Mouse (Mus musculus) neural tube, embryonic 12.5 days (tissue): ENCODE measurements at regions not wholly inside any gene's neighbourhood (a gene's known extent, or its start where the extent isn't known, plus 50 kb on each side); places are given as distances from the start of the nearest gene placed in this dataset.
A peak's percentile ranks its signal among the peaks of the same experiment; 100 is the strongest.

ENCODE experiments used
- ATAC-seq: fragments of 200-750 bp; cut with Nextera tagmentation; 2 replicates; pipeline ENCODE4 v1.8.0; 2017; ENCODE audit warnings: low read depth, mild to moderate bottlenecking, moderate TSS enrichment, moderate library complexity; ENCODE audit not compliant: low FRiP score
- H3K27ac ChIP-seq: fragments of 300-500 bp; sonication (generic); 2 replicates; pipeline ENCODE4 v1.5.1; 2016
- H3K27me3 ChIP-seq: fragments of 300-500 bp; sonication (generic); replicated peaks from 2 replicates; pipeline ENCODE4 v1.6.1; 2016; ENCODE audit warnings: mild to moderate bottlenecking
- H3K36me3 ChIP-seq: fragments of 300-500 bp; sonication (generic); 2 replicates; pipeline ENCODE4 v1.6.1; 2016; ENCODE audit warnings: mild to moderate bottlenecking
- H3K4me1 ChIP-seq: fragments of 300-500 bp; sonication (generic); 2 replicates; pipeline ENCODE4 v1.6.1; 2016
- H3K4me2 ChIP-seq: fragments of 300-500 bp; sonication (generic); replicated peaks from 2 replicates; pipeline ENCODE4 v1.6.1; 2016; ENCODE audit warnings: mild to moderate bottlenecking
- H3K4me3 ChIP-seq: fragments of 300-500 bp; sonication (generic); 2 replicates; pipeline ENCODE4 v1.5.1; 2016
- H3K9ac ChIP-seq: fragments of 300-500 bp; sonication (generic); 2 replicates; pipeline ENCODE4 v1.6.1; 2016; ENCODE audit warnings: mild to moderate bottlenecking
- H3K9me3 ChIP-seq: fragments of 300-500 bp; sonication (generic); 2 replicates; pipeline ENCODE4 v1.6.1; 2016; ENCODE audit warnings: mild to moderate bottlenecking
- WGBS: fragments of 180-500 bp; shearing (Covaris S2); methylation state at CpG from one replicate; pipeline ENCODE4 v1.1.7; 2016; 5-methylcytosine and 5-hydroxymethylcytosine counted together

DNA sequence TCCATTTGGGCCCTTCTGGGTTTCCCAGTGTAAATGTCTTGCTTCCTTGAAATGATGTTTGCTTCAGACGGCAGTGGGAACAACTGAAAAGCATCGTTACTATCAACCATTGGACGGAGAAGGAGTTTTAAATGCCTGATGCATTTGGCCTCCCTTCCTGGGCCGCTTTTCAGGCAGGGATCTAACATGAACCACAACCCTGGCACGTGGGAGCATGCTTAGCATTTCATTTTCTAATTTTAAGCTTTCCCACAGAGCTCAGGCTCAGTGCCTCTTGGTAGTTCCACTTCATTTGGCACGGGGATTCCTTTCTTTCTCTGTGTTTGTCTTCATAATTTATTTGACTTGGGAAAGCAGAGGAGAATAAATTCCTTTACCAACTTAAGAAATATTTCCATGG lies 406.6 kb upstream of the Nbea start:
- no peak for ATAC-seq
- Histone ChIP-seq H3K36me3 (no peaks in the 10 kb centered on the region), H3K9ac (no peak overlapping the region), H3K4me2 (no peak overlapping the region), H3K9me3 (no peaks in the 10 kb centered on the region), H3K4me1 (no peaks in the 10 kb centered on the region), H3K27ac (no peak overlapping the region), H3K27me3 (no peaks in the 10 kb centered on the region), H3K4me3 (no peak overlapping the region)
- WGBS: 78% methylated on average over 6 of the region's 6 CpGs

DNA sequence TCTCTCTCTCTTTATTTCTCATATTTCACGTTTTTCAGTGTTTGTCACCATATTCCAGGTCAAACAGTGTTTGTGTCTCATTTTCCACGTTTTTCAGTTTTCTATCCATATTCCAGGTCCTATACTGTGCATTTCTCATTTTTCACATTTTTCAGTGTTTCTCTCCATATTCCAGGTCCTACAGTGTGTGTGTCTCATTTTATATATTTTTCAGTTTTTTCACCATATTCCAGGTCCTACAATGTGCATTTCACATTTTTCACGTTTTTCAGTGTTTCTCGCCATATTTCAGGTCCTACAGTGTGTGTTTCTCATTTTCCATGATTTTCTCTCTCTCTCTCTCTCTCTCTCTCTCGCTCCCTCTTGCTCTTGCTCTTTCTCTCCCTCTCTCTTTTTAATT lies 391.9 kb upstream of the Nbea start:
- no peaks in the 10 kb centered on the region for H3K4me1 ChIP-seq
- H3K9ac ChIP-seq: no peak overlapping the region
- no peak overlapping the region for H3K27ac ChIP-seq
- H3K36me3 ChIP-seq: no peaks in the 10 kb centered on the region
- H3K27me3 ChIP-seq: no peaks in the 10 kb centered on the region
- H3K4me2 ChIP-seq: no peak overlapping the region
- no peaks in the 10 kb centered on the region for H3K9me3 ChIP-seq
- ATAC-seq: no peak
- 57% methylated on average over 5 of the region's 5 CpGs for WGBS
- no peak overlapping the region for H3K4me3 ChIP-seq

GRCm38 (mm10) chr3:56536178-56536577 lies 352.7 kb upstream of the Nbea start:
- no peak overlapping the region for H3K4me3 ChIP-seq
- ATAC-seq: no peak
- H3K9ac ChIP-seq: no peak overlapping the region
- H3K9me3 ChIP-seq: no peaks in the 10 kb centered on the region
- H3K4me1 ChIP-seq: no peaks in the 10 kb centered on the region
- no peak overlapping the region for H3K4me2 ChIP-seq
- H3K27me3 ChIP-seq: no peaks in the 10 kb centered on the region
- WGBS: 89% methylated on average over 2 of the region's 2 CpGs
- no peak overlapping the region for H3K27ac ChIP-seq
- no peaks in the 10 kb centered on the region for H3K36me3 ChIP-seq

DNA sequence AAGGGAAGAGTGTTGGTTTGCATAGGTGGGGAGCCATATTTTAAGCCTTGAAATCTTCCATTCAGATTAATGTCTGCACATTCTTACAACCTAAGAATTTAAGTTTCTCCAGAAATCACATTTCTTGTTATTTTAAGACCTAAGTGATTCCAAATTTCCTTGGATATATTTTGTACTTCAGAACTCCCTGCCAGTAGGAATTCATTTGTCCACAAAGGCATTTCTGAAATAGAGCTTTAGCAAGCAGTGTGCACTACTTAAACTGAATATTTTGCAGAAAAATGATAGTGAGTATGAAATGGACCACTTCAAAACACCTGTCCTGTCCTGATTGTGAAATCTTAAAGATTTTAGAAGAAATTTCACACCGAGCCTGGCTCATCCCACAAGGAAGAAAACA lies 320.9 kb upstream of the Nbea start:
- no peak overlapping the region for H3K4me2 ChIP-seq
- H3K4me1 ChIP-seq: no peaks in the 10 kb centered on the region
- no peak overlapping the region for H3K9ac ChIP-seq
- ATAC-seq: no peak
- H3K27ac ChIP-seq: no peak overlapping the region
- H3K36me3 ChIP-seq: no peaks in the 10 kb centered on the region
- H3K27me3 ChIP-seq: no peaks in the 10 kb centered on the region
- no peak overlapping the region for H3K4me3 ChIP-seq
- 90% methylated on average over 1 of the region's 1 CpGs for WGBS
- H3K9me3 ChIP-seq: no peaks in the 10 kb centered on the region

DNA sequence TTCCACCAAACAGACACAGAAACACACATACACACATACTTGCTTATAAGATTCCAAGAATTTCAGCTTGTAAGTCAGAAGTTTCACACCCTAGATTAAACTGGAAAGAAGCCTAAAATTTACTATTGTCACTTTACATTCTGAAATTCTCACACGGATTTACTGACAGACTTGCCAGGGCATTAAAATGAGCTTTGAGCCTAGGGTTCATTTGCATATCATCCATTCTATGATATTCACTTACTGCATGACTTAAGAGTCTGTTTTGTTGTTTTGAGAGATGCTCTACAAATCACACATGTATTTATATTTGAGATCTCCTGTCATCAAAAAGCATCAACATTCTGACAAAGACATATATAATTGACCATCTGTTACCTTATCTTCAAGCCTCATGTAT lies 315.8 kb upstream of the Nbea start:
- WGBS: 63% methylated on average over 1 of the region's 1 CpGs

GRCm38 (mm10) chr3:56493937-56494336 lies 310.4 kb upstream of the Nbea start:
- WGBS: 22% methylated on average over 1 of the region's 1 CpGs
- no peak overlapping the region for H3K9ac ChIP-seq
- no peak overlapping the region for H3K4me3 ChIP-seq
- peak; percentile 82 for ATAC-seq
- no peaks in the 10 kb centered on the region for H3K9me3 ChIP-seq
- no peaks in the 10 kb centered on the region for H3K4me1 ChIP-seq
- no peak overlapping the region for H3K27ac ChIP-seq
- H3K4me2 ChIP-seq: no peak overlapping the region
- H3K27me3 ChIP-seq: no peaks in the 10 kb centered on the region
- H3K36me3 ChIP-seq: no peaks in the 10 kb centered on the region

More for the DNA sequence above, 315.8 kb upstream of the Nbea start:
- Histone ChIP-seq H3K9me3 (no peaks in the 10 kb centered on the region), H3K27me3 (no peaks in the 10 kb centered on the region), H3K27ac (no peak overlapping the region), H3K4me2 (no peak overlapping the region), H3K36me3 (no peaks in the 10 kb centered on the region), H3K4me3 (no peak overlapping the region), H3K9ac (no peak overlapping the region), H3K4me1 (no peaks in the 10 kb centered on the region)
- no peak for ATAC-seq

DNA sequence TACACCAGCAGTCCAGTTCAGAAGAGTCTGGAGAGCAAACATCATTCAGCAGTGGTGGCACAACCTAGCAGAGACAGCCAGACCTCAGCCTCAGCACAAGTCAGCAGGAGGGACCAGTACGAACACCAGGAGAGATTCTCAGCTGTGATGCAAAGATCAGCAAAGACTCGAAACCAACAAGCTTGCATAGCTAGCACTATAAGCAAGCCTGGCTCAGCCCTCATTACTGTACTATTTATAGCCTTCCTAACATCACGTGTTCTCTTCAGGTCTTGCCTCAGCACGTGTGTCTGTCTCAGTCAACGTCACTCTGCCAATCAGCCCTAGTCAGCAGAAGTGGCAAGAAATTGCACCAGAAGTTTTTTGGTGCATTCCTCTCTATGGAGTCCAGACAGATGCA lies 305.7 kb upstream of the Nbea start:
- H3K4me2 ChIP-seq: no peak overlapping the region
- WGBS: 82% methylated on average over 5 of the region's 5 CpGs

GRCm38 (mm10) chr3:56485550-56486400 lies 302.3 kb upstream of the Nbea start:
- Histone ChIP-seq H3K4me3 (no peak overlapping the region), H3K27me3 (no peaks in the 10 kb centered on the region), H3K4me2 (no peak overlapping the region), H3K36me3 (no peaks in the 10 kb centered on the region), H3K9ac (no peak overlapping the region), H3K9me3 (no peaks in the 10 kb centered on the region), H3K27ac (no peak overlapping the region), H3K4me1 (no peaks in the 10 kb centered on the region)
- ATAC-seq: no peak
- WGBS: 79% methylated on average over 12 of the region's 12 CpGs

More for the DNA sequence above, 305.7 kb upstream of the Nbea start:
- Histone ChIP-seq H3K27me3 (no peaks in the 10 kb centered on the region), H3K36me3 (no peaks in the 10 kb centered on the region), H3K9me3 (no peaks in the 10 kb centered on the region), H3K4me3 (no peak overlapping the region), H3K27ac (no peak overlapping the region), H3K9ac (no peak overlapping the region), H3K4me1 (no peaks in the 10 kb centered on the region)
- no peak for ATAC-seq

GRCm38 (mm10) chr3:56484096-56484495 lies 300.6 kb upstream of the Nbea start:
- no peak overlapping the region for H3K9ac ChIP-seq
- no peaks in the 10 kb centered on the region for H3K27me3 ChIP-seq
- no peaks in the 10 kb centered on the region for H3K4me1 ChIP-seq
- no peaks in the 10 kb centered on the region for H3K9me3 ChIP-seq
- no peak overlapping the region for H3K4me3 ChIP-seq
- WGBS: 90% methylated on average over 8 of the region's 8 CpGs
- H3K4me2 ChIP-seq: no peak overlapping the region
- H3K27ac ChIP-seq: no peak overlapping the region
- H3K36me3 ChIP-seq: no peaks in the 10 kb centered on the region
- no peak for ATAC-seq

- no peak for ATAC-seq
- Histone ChIP-seq H3K9ac (no peak overlapping the region), H3K27ac (no peak overlapping the region), H3K4me3 (no peak overlapping the region), H3K9me3 (no peaks in the 10 kb centered on the region), H3K27me3 (no peaks in the 10 kb centered on the region), H3K36me3 (no peaks in the 10 kb centered on the region), H3K4me1 (no peaks in the 10 kb centered on the region), H3K4me2 (no peak overlapping the region)
- 65% methylated on average over 4 of the region's 4 CpGs for WGBS
Measured at GRCm38 (mm10) chr3:56483370-56483769, 299.9 kb upstream of the Nbea start.

DNA sequence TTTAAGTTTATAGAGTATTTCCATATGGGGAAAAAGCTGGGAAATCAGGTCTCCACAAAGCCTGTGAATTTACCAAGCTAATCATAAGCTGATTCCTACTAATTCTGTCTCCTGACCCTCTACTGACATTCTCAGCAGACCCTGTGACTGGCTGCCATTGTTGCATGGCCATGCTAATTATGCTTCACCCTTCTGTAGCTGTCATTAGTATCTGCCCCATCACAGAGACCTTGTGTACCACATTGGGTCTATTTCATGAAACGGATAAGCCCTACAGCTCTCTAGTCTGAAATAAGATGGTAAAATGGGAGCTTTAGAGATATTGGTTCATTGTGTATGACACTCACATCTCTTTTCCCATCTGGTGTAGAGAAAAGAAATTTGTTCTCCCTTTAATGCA lies 296.0 kb upstream of the Nbea start:
- Histone ChIP-seq H3K27ac (no peak overlapping the region), H3K4me3 (no peak overlapping the region), H3K36me3 (no peaks in the 10 kb centered on the region), H3K9me3 (no peaks in the 10 kb centered on the region), H3K4me2 (no peak overlapping the region), H3K27me3 (no peaks in the 10 kb centered on the region), H3K9ac (no peak overlapping the region), H3K4me1 (peaks cover 6% of the 10 kb centered on the region; the same call in 1 of the 2 replicates)
- no peak for ATAC-seq
- whole genome bisulfite sequencing: 77% methylated on average over 1 of the region's 1 CpGs

GRCm38 (mm10) chr3:56478544-56479140 lies 295.1 kb upstream of the Nbea start:
- peaks cover 6% of the 10 kb centered on the region; the same call in 1 of the 2 replicates for H3K4me1 ChIP-seq
- no peak overlapping the region for H3K4me3 ChIP-seq
- H3K27me3 ChIP-seq: no peaks in the 10 kb centered on the region
- 70% methylated on average over 6 of the region's 6 CpGs for WGBS
- no peak overlapping the region for H3K27ac ChIP-seq
- H3K4me2 ChIP-seq: no peak overlapping the region
- no peak for ATAC-seq
- H3K9ac ChIP-seq: no peak overlapping the region
- H3K9me3 ChIP-seq: no peaks in the 10 kb centered on the region
- H3K36me3 ChIP-seq: no peaks in the 10 kb centered on the region
